Mouse (Mus musculus) brain, embryonic 14.5 days (tissue): ENCODE results near the gene Btg3. TPM values are rescaled to one million over a fixed set of nuclear protein-coding genes. Genes with fewer than 3 reads are reported as not detected.

Experiments
- DNase-seq: peaks from one replicate; pipeline ENCODE4 v3.0.0-alpha.2; 2011; ENCODE audit warnings: low read depth
- CTCF ChIP-seq: fragments of 200-500 bp; IDR thresholded peaks from 2 replicates; pipeline ENCODE4 v1.5.1; 2012; ENCODE audit warnings: inconsistent platforms, mild to moderate bottlenecking, moderate library complexity, borderline replicate concordance; ENCODE audit not compliant: insufficient read depth, insufficient read length; ENCODE audit errors: extremely low read depth
- POLR2A ChIP-seq: fragments of 200-500 bp; IDR thresholded peaks from 2 replicates; pipeline ENCODE4 v1.6.1; 2012; ENCODE audit warnings: mild to moderate bottlenecking, inconsistent platforms, borderline replicate concordance; ENCODE audit not compliant: poor library complexity, insufficient read depth, insufficient read length, severe bottlenecking; ENCODE audit errors: extremely low read depth
- polyA plus RNA-seq: library from polyadenylated mRNA; depleted of rRNA; stranded (reverse); fragments of >200 nt; gene quantifications from 2 replicates; pipeline ENCODE4 v1.2.3, GENCODE M21; 2012; rRNA removed

Gene Btg3
- polyA plus RNA-seq: 8.2 and 8.4 TPM in 2 replicates

DNA sequence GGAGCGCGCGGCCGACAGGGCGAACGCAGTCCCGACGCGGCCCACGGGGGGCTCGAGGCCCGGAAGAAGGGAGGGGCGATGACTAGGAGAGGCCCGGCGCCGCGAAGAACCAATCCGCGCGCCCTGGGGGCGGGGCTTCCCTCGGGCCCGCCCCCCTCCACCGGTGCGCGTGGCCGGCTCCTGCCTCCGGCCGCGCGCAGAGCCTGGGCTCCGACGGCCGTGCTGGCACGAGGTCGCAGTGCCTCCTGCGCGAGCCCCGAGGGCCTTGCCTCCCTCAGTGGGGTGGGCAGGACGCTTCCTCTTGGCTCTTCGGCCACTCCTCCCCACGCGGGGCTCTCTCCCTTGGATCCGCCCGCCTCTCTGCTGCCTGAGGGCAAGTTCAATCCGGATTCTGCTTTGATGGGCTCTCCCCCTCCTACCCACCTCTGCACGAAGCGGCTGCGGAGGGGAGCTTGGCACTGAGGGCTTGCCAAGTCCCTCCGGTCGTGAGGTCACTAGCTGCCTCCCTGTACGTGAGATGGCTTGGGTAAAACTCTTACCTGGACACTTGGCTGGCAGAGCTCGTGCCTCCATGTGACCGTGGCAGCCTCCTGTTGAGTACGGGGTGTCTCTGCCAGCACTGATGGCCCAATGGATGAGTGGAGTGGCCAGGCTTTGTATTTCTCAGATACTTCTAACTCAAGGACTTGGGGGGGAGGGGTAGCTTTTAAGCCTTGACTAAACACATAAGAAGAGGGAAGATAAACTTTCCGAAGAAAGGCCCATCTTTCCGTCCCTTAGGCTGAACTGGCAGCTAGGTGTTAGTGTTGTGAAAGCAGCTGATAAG, at the start of gene Btg3:
Btg3 (minus strand) TSS at position 448 of the 826 bp plus-strand sequence.
- TF ChIP-seq CTCF: no peak
- peak; percentile 45 for TF ChIP-seq POLR2A
- DNase-seq: peak; percentile 97

DNA sequence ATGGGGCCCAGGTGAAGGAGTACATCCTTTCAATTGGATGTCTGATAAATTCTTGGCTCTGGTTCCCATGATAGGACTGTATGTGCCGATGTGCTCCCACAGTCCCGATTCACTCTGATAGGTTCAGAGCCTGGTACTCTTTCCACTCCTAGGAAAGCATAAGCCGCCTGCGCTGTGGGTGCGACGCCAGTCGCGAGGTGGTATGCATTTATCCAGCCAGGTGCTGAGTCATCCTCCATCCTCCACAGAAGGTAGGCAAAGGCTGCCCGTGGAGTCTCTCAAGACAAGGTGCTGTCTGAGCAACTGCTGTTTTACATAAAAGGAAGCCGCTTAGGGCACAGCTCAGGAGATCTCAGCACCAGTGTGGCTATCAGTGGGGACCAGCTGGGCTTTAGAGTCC, 40.7 kb upstream of the Btg3 start:
- TF ChIP-seq POLR2A (no peak), CTCF (no peak)
- no peak for DNase-seq

DNA sequence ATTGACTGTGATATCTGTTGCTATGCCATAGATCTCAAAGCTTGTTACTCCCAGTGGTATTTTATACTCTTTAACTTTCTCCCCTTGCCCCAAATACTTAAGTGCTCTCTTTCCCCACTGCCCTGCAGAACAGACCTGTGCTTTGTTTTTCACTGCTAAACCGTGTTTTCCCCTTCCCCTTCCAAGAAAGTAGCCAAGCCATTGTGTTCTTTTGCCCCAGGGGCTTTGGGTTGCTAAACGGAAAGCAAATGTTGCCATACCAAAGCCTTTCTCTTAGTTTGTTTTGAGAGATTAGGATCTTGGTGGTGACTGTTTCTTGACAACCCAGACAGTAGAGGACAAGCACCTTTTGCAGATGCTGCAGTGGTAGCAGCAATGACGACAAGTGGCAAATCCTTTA, 39.5 kb upstream of the Btg3 start:
- TF ChIP-seq POLR2A: no peak
- TF ChIP-seq CTCF: no peak
- DNase-seq: no peak

DNA sequence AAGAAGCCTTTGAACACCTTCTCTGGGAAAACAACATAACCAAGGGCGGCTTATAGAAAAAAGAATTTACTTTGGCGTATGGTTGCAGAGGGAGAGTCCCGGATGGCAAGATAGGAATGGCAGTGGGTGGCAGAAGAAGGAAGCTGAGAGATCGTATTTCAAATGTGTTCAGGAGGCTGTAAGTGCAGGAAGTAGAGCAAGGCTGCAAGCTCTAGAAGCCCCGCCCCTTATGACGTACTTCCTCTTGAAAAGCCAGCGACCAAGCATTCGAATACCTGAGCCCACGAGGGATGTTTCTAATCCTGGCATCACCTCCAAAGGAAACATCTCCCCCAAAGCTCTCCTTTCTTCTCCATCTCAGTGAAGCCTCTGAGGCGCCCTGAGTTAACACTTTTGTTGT, 33.0 kb upstream of the Btg3 start:
- DNase-seq: no peak
- TF ChIP-seq CTCF (no peak), POLR2A (no peak)

- no peak for TF ChIP-seq POLR2A
- no peak for TF ChIP-seq CTCF
Observed at GRCm38 (mm10) chr16:78407855-78408254, 30.9 kb upstream of the Btg3 start.

DNA sequence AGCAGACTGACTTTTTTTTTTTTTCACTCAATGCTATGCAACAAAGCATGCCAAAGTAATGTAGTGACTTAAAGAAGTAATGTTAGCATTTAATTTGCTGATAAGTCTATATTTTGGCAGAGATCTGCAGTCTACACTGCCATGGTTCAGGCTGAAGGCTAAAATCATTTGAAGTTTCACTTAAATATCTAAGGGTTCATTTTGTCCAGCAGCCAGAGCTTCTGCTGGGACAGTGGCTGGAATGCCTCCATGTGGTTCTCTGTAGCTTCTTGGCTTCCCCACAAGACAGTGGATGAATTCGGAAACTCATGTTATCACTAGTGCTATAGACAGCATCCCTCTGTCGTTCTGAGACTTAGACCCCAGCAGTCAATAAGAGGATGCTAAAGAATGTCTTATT, 29.7 kb upstream of the Btg3 start:
- TF ChIP-seq CTCF (no peak), POLR2A (no peak)
- no peak for DNase-seq

More at GRCm38 (mm10) chr16:78407855-78408254, 30.9 kb upstream of the Btg3 start:
- DNase-seq: no peak

- TF ChIP-seq CTCF (no peak), POLR2A (no peak)
- no peak for DNase-seq
Observed at GRCm38 (mm10) chr16:78402316-78402715, 25.3 kb upstream of the Btg3 start.

- no peak for TF ChIP-seq CTCF
- TF ChIP-seq POLR2A: no peak
- no peak for DNase-seq
Observed at GRCm38 (mm10) chr16:78399423-78399822, 22.4 kb upstream of the Btg3 start.

GRCm38 (mm10) chr16:78398734-78399133, 21.7 kb upstream of the Btg3 start:
- no peak for DNase-seq
- no peak for TF ChIP-seq POLR2A
- no peak for TF ChIP-seq CTCF

DNA sequence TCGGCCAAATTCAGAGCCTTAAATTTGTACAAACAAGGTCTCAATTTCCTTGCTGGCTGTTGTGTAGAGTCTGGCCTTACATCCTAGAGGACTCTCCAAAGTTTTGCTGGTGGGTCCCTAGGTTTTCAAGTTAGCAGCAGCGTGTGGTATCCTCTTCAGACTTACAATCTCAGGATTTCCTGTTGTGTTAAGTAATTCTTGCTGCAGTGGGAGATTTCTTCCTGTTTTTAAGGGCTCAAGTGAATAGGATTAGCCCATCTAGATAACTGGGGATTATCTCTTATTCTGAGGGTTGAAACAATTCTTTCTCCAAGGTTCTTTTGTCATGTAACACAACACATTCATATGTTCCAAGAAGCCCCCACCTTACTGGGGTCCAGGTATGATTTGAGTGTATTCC, 14.4 kb upstream of the Btg3 start:
- TF ChIP-seq POLR2A (no peak), CTCF (no peak)
- no peak for DNase-seq

- no peak for DNase-seq
- TF ChIP-seq CTCF (no peak), POLR2A (no peak)
Observed at GRCm38 (mm10) chr16:78389986-78390385, 13.0 kb upstream of the Btg3 start.

DNA sequence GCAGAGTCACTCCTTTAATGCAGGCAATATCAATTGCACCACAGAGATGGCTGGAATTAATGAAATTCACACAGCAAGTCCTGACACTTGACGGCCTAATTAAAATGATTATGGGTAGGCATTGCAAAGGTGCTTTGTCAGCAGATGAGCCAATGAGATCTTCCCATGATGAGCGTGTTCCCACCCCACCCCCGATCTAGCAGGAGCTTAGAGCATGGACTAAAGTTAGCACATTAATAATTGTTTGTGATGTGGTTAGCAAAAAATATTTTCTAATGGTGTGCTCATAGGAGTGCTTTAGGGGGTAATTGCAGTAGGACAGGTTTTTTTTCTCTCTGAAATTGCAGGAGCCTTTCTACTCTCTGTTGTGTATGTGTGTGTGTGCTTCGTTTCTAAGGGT, 12.1 kb upstream of the Btg3 start:
- TF ChIP-seq POLR2A: no peak
- no peak for TF ChIP-seq CTCF
- peak; percentile 19 for DNase-seq
